Mouse (Mus musculus): Measurements from ENCODE around the gene Gm20696. TPM values are rescaled to one million over a fixed set of nuclear protein-coding genes. Genes with fewer than 3 reads are reported as not detected.
A peak's percentile ranks its signal among the peaks of the same experiment; 100 is the strongest.

Gene Gm20696
- total RNA-seq, 2 experiments from 2014 or later = 1.2 to 1.3 TPM

GRCm38 (mm10) chr6:99282866-99283657 is 383.5 kb downstream of the Gm20696 start:
- no peak for TF ChIP-seq CTCF (IDR thresholded peaks at IDR 0.05)
- no peak overlapping the region for H3K4me3 ChIP-seq
- intact Hi-C loops (cut with DNase I) = no loop called here
- no peak overlapping the region for H3K27ac ChIP-seq
- DNase-seq = no peak

GRCm38 (mm10) chr6:99281433-99281832 is 385.2 kb downstream of the Gm20696 start:
- TF ChIP-seq CTCF (IDR thresholded peaks at IDR 0.05) = no peak
- no peak for DNase-seq
- Histone ChIP-seq H3K4me3 (no peak overlapping the region), H3K27ac (no peak overlapping the region)
- intact Hi-C loops (cut with DNase I) = no loop called here

GRCm38 (mm10) chr6:99280619-99281018 is 386.0 kb downstream of the Gm20696 start:
- H3K27ac ChIP-seq = no peak overlapping the region
- no peak for DNase-seq
- H3K4me3 ChIP-seq = no peak overlapping the region
- TF ChIP-seq CTCF (IDR thresholded peaks at IDR 0.05) = no peak
- intact Hi-C loops (cut with DNase I) = no loop called here

GRCm38 (mm10) chr6:99277251-99277650 is 389.3 kb downstream of the Gm20696 start:
- H3K27ac ChIP-seq = no peak overlapping the region
- no peak for DNase-seq
- no peak overlapping the region for H3K4me3 ChIP-seq
- TF ChIP-seq CTCF (IDR thresholded peaks at IDR 0.05) = no peak
- intact Hi-C loops (cut with DNase I) = no loop called here

GRCm38 (mm10) chr6:99276297-99276653 is 390.3 kb downstream of the Gm20696 start:
- Histone ChIP-seq H3K27ac (no peak overlapping the region), H3K4me3 (no peak overlapping the region)
- no peak for TF ChIP-seq CTCF (IDR thresholded peaks at IDR 0.05)
- intact Hi-C loops (cut with DNase I) = no loop called here
- no peak for DNase-seq

- Histone ChIP-seq H3K27ac (peak overlapping the region; percentile 31; the same call in 1 of the 2 replicates), H3K4me3 (no peak overlapping the region)
- no peak for DNase-seq
- TF ChIP-seq CTCF (IDR thresholded peaks at IDR 0.05) = no peak
- intact Hi-C loops (cut with DNase I) = no loop called here
These were observed 391.0 kb downstream of the Gm20696 start for GRCm38 (mm10) chr6:99275381-99276296.

GRCm38 (mm10) chr6:99274667-99275066 is 391.9 kb downstream of the Gm20696 start:
- Histone ChIP-seq H3K27ac (no peak overlapping the region), H3K4me3 (no peak overlapping the region)
- no peak for DNase-seq
- no peak for TF ChIP-seq CTCF (IDR thresholded peaks at IDR 0.05)
- intact Hi-C loops (cut with DNase I) = no loop called here

- no peak overlapping the region for H3K4me3 ChIP-seq
- no peak overlapping the region for H3K27ac ChIP-seq
- no peak for DNase-seq
- intact Hi-C loops (cut with DNase I) = no loop called here
- no peak for TF ChIP-seq CTCF (IDR thresholded peaks at IDR 0.05)
These were observed 392.4 kb downstream of the Gm20696 start for GRCm38 (mm10) chr6:99274222-99274621.

- Histone ChIP-seq H3K27ac (no peak overlapping the region), H3K4me3 (no peak overlapping the region)
- intact Hi-C loops (cut with DNase I) = no loop called here
- TF ChIP-seq CTCF (IDR thresholded peaks at IDR 0.05) = no peak
- DNase-seq = no peak
These were observed 393.4 kb downstream of the Gm20696 start for GRCm38 (mm10) chr6:99273177-99273576.

- TF ChIP-seq CTCF (IDR thresholded peaks at IDR 0.05) = no peak
- no peak for DNase-seq
- intact Hi-C loops (cut with DNase I) = no loop called here
- H3K4me3 ChIP-seq = no peak overlapping the region
- H3K27ac ChIP-seq = no peak overlapping the region
These were observed 394.4 kb downstream of the Gm20696 start for GRCm38 (mm10) chr6:99272174-99272573.

- H3K27ac ChIP-seq = no peak overlapping the region
- TF ChIP-seq CTCF (IDR thresholded peaks at IDR 0.05) = no peak
- intact Hi-C loops (cut with DNase I) = no loop called here
- no peak overlapping the region for H3K4me3 ChIP-seq
- DNase-seq = no peak
These were observed 394.9 kb downstream of the Gm20696 start for GRCm38 (mm10) chr6:99271741-99272140.

GRCm38 (mm10) chr6:99269921-99270320 is 396.7 kb downstream of the Gm20696 start:
- no peak for TF ChIP-seq CTCF (IDR thresholded peaks at IDR 0.05)
- Histone ChIP-seq H3K27ac (no peak overlapping the region), H3K4me3 (no peak overlapping the region)
- intact Hi-C loops (cut with DNase I) = loop anchor here (10.0 kb wide), 2 partner anchors 175 to 255 kb away; partner anchors contain the start of gene Foxp1
- DNase-seq = no peak
